Mouse (Mus musculus) CH12F3 (cell line): ENCODE measurements at regions not wholly inside any gene's neighbourhood (a gene's known extent, or its start where the extent isn't known, plus 50 kb on each side); places are given as distances from the start of the nearest gene placed in this dataset.

Experiments used
- in situ Hi-C: fragments of 300-500 bp; cut with MboI; formaldehyde crosslinking; loops from 2 replicates; pipeline ENCODE4 v1.14.3; 2020; ENCODE audit warnings: low sequenced_read_pairs

- in situ Hi-C loops: loop anchor here (25.0 kb wide), 1 partner anchor 605 kb away; no protein-coding TSS in a partner anchor
Observed at GRCm38 (mm10) chr2:148107607-148108115, 60.9 kb upstream of the Foxa2 start.

GRCm38 (mm10) chr2:148110149-148110548 is 63.4 kb upstream of the Foxa2 start:
- in situ Hi-C loops: loop anchor here (25.0 kb wide), 1 partner anchor 602 kb away; no protein-coding TSS in a partner anchor

- in situ Hi-C loops: loop anchor here (25.0 kb wide), 1 partner anchor 600 kb away; no protein-coding TSS in a partner anchor
Observed at GRCm38 (mm10) chr2:148111889-148112288, 65.1 kb upstream of the Foxa2 start.

- in situ Hi-C loops: loop anchor here (25.0 kb wide), 1 partner anchor 599 kb away; no protein-coding TSS in a partner anchor
Observed at GRCm38 (mm10) chr2:148113184-148113583, 66.4 kb upstream of the Foxa2 start.

- in situ Hi-C loops: loop anchor here (25.0 kb wide), 1 partner anchor 598 kb away; no protein-coding TSS in a partner anchor
Observed at GRCm38 (mm10) chr2:148114600-148114999, 67.8 kb upstream of the Foxa2 start.

GRCm38 (mm10) chr2:148116033-148116790 is 69.4 kb upstream of the Foxa2 start:
- in situ Hi-C loops: loop anchor here (25.0 kb wide), 1 partner anchor 596 kb away; no protein-coding TSS in a partner anchor

- in situ Hi-C loops: loop anchor here (25.0 kb wide), 1 partner anchor 595 kb away; no protein-coding TSS in a partner anchor
Observed at GRCm38 (mm10) chr2:148117420-148117819, 70.7 kb upstream of the Foxa2 start.

GRCm38 (mm10) chr2:148121885-148122876 is 75.4 kb upstream of the Foxa2 start:
- in situ Hi-C loops: loop anchor here (25.0 kb wide), 1 partner anchor 590 kb away; no protein-coding TSS in a partner anchor

GRCm38 (mm10) chr2:148123780-148124179 is 77.0 kb upstream of the Foxa2 start:
- in situ Hi-C loops: loop anchor here (25.0 kb wide), 1 partner anchor 589 kb away; no protein-coding TSS in a partner anchor

- in situ Hi-C loops: loop anchor here (25.0 kb wide), 1 partner anchor 528 kb away; the partner anchor contains the start of gene Nxt1
Observed at GRCm38 (mm10) chr2:148133811-148134210, 87.0 kb upstream of the Foxa2 start.

GRCm38 (mm10) chr2:148141936-148142335 is 95.2 kb upstream of the Foxa2 start:
- in situ Hi-C loops: loop anchor here (25.0 kb wide), 1 partner anchor 520 kb away; the partner anchor contains the start of gene Nxt1

- in situ Hi-C loops: loop anchor here (25.0 kb wide), 1 partner anchor 517 kb away; the partner anchor contains the start of gene Nxt1
Observed at GRCm38 (mm10) chr2:148144816-148145215, 98.0 kb upstream of the Foxa2 start.

- in situ Hi-C loops: loop anchor here (25.0 kb wide), 1 partner anchor 514 kb away; the partner anchor contains the start of gene Nxt1
Observed at GRCm38 (mm10) chr2:148148272-148148671, 101.5 kb upstream of the Foxa2 start.

GRCm38 (mm10) chr2:148149426-148149825 is 102.7 kb upstream of the Foxa2 start:
- in situ Hi-C loops: loop anchor here (25.0 kb wide), 1 partner anchor 513 kb away; the partner anchor contains the start of gene Nxt1

GRCm38 (mm10) chr2:148153513-148154271 is 106.9 kb upstream of the Foxa2 start:
- in situ Hi-C loops: no loop called here

GRCm38 (mm10) chr2:148156122-148156521 is 109.4 kb upstream of the Foxa2 start:
- in situ Hi-C loops: no loop called here

- in situ Hi-C loops: no loop called here
Observed at GRCm38 (mm10) chr2:148159028-148159600, 112.3 kb upstream of the Foxa2 start.

GRCm38 (mm10) chr2:148160997-148161396 is 114.2 kb upstream of the Foxa2 start:
- in situ Hi-C loops: no loop called here

GRCm38 (mm10) chr2:148161966-148162365 is 115.2 kb upstream of the Foxa2 start:
- in situ Hi-C loops: no loop called here
